Mouse (Mus musculus) adrenal gland, postnatal 36 days (tissue): ENCODE measurements around the gene Cutal. TPM values are rescaled to one million over a fixed set of nuclear protein-coding genes. Genes with fewer than 3 reads are reported as not detected.
A peak's percentile ranks its signal among the peaks of the same experiment; 100 is the strongest.
"Not testable (repeated sequence)": the region's sequence is repeated elsewhere in the genome, so short reads cannot be mapped to it uniquely, and the experiment has no call there.

Experiments used
- DNase-seq, 2 experiments: peaks; one replicate each; pipeline ENCODE4 v3.0.0; 2021; ENCODE audit warnings: mixed read lengths in 1 of 2
- long read RNA-seq, 2 experiments: library from polyadenylated mRNA; stranded (forward); transcript quantifications; one replicate each; pipeline ENCODE4 v2.0.0; 2021; ENCODE audit warnings: borderline sequencing depth in 2 of 2
- total RNA-seq, 2 experiments: library from RNA; stranded (reverse); gene quantifications; 2 replicates each; pipeline ENCODE4 v1.2.3; 2021

Gene Cutal
- under 1 TPM; 0.20 to 0.86 TPM for total RNA-seq
- long read RNA-seq, experiment 1, partial matches to known transcripts = 0 of 1 reads
- long read RNA-seq, experiment 1, other reads (novel, unspliced or antisense) = 1 of 1 reads
- long read RNA-seq, experiment 2 = 0 reads

DNA sequence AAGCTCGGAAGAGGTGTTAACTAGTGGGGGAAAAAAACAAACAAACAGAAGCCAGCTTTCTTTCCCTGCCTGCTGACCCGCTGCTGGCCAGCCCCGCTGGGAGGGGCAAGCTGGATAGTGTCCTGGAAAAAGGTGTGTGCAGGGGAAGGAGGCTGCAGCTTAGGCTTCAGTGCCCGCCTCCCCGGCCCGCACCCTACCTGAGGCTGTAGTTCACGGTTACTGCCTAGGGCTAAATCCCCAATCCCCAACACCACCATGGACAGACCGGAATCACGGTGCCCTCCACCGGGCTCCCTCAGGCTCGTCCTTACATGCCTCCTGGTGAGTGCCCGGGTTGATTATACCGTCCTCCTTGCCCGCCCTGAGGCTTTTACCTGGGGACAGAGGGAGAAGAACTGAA is at the start of gene Cutal:
TSS of gene Cutal (plus strand) at position 126 of the 400 bp plus-strand sequence.
- peak in 1 of 2 experiments; percentile 14 for DNase-seq

DNA sequence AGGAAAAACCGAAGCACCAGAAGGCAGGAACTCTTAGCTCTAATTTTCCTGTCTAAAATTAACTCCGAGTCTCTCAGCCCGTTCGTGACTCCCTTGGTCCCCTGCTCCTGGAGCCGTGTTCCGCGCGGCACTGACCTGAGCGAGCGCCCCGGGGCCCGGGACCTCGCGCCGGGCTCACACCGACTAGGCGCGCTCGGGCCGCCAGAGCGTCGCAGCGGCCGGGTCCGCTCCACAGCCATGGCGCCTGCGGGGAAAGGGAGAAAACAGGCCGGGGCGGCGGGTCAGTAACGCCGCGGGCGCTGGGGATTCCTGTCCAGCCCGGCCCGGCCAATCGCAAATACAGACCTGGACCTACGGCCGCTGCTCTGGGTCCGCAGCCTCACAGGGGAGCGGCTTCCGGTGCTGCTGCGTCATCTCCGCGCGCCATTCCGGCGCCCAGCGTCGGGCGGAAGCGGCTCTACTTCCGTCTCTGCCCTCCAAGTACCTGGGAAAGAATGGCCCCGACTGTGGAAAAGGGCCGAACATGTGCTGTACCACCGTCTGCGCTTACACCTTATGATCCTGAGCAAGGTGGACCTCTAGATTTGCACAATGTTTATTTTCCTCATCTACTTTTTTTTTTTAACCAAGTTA is 48.3 kb upstream of the Cutal start, which contains the start of gene Fbxw2:
TSS of gene Fbxw2 (minus strand) at position 485 of the 633 bp plus-strand sequence.
- DNase-seq = peak; percentile 95 to 97

DNA sequence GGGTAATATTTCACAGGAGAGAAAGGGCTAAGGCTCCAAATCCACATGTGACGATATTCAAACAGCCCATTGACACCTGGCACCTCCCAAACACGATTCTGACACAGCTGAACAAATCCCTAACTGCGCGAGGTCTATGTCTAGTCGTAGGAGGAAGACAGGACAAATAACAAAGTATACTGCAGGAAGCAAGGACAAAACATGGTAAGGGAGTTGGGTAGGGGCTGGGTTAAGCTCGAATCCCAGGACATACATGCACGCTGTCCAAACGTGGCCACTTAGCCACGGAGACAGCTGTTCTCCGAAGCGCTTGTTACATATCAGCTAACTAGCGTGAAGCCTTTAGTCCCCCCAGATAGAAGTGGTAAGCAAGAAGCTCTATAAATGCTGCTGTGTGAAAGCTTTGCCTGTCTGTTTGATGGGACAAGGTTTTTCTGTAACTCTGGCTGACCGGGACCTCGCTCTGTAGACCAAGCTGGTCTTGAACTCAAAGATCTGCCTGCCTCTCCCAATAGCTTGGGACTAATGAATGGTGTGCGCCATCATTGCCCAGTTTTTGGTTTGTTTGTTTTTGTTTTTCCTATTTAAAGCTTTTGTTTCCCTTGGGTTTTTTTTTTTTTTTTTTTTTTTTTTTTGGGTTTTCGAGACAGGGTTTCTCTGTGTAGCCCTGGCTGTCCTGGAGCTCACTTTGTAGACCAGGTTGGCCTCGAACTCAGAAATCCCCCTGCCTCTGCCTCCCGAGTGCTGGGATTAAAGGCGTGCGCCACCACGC is 47.5 kb upstream of the Cutal start:
- DNase-seq = no peak

DNA sequence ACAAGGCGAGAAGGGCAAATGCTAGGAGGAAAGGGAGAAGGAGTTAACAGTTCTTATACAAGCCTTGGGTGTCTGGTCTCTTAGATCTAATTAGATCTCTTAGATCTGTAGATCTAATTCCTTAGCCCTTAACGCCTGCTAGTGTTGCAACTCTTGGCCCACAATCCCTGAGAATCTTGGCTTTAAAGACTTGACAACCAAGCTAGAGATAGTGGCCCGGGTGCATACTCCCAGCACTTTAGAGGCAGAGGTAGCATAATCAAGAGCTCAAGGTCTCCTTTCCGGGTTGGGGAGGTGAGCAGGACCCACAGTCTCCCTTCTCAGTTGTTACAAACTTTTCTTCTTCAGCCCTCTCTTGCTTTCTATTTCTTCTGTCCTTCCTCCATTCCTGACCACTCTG is 46.6 kb upstream of the Cutal start:
- no peak for DNase-seq

DNA sequence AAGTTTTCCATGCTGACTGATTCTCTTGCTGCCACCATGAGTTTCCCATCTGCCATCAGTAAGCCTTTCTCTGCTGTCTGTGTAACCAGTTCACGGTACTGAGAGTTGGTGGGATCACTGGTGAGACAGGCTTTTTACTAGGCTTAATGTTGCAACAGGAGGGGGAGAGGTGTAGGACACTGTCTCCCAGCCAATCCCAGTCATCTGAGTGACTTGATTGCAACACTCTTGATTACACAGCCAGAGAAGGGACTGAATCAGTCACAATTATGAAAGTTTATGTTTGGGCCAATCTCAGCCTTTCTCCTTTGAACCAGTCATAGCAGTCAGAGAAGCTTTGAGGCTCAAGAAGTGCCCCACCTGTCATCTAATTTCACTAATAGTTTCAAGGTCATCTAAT is 46.2 kb upstream of the Cutal start:
- DNase-seq = peak; percentile 38 to 56

DNA sequence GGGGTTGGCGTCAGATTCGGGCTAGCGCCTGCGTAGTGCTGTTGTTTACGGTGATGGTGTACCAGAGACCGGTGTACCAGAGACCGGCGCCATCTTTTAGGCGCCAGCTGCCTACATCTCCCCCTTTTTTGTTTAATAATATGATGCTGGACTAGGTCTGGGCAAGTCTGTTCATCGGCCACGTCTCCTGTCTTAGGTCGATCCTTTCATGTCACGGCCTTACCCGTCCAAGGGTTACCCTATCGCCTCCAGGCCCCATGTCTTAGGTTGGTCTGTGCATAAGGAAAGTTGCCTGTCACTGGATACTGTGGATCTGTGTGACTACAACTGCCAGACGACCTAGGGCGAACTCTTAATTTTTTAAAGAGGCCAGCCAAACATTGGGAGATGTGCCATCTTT is 44.1 kb upstream of the Cutal start:
- DNase-seq = not testable (repeated sequence)

DNA sequence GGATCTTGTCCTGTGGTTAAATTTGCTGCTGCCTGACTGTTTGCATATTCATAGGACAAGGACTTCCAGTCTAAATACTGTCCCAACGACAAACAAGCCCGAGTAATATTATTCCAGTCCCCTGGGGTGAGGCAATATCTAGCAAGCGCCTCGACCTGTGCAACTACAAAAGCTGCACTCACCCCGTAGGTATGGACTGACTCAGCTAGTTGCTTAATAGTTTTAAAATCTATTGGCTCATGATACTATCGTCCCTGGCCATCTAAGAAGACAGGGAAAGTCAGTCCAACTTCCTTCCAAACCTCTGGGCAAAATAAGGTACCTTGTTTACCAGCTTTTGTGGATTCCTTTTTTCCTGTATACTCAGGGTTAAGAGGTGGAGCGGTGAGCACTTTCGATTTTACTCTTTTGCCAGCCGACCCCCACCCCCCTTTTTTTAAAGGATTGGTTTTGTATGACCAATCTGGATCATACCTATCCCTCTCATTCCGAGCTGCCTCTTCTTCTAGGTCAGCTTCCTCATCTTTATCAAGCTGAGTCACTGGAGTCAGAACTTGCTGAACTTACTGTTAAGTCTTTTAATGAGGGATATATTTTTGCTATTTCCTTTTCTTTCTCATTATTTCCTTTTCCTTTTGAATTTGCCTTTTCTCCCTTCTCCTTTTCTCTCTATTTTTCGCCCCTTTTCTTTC is 41.3 kb upstream of the Cutal start, which contains the start of gene Gm34653:
TSS of gene Gm34653 (plus strand) at position 242 of the 692 bp plus-strand sequence.
- DNase-seq = not testable (repeated sequence)

DNA sequence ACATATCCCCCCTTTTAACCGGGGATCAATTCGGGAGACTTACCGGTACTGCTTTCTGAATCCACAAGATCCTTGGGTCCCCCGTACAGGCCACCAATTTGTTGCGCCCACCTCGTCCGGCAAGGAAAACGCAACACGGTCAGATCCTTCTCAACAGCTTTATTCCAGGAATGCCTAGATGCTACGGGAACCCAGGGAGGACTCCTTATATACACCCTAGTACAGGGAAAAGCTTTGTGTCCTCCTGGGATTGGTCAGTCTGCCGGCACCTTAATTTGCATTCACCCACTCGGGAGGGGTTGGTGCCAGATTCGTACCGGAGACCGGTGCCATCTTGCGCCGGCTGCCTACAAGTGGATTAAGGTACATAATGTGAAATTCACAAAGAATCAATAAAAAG is 40.6 kb upstream of the Cutal start:
- DNase-seq = no peak

DNA sequence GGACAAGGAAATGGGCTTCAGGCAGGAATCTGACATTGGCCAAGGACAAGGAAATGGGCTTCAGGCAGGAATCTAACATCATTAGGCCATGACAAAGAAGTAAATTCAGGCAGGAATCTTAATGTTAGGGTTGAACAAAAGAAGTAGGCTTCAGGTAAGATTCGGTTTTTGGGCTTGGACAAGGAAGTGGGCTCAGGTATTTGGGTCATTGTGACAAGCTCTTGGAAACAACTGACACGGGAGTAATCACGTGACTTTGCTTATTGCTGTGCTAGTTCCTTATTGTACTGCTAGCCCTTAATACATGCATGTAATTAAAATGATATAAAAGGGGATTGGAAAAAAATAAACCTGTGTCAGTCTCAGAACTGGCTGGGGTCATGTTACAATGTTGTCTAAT is 38.5 kb upstream of the Cutal start:
- DNase-seq = no peak

DNA sequence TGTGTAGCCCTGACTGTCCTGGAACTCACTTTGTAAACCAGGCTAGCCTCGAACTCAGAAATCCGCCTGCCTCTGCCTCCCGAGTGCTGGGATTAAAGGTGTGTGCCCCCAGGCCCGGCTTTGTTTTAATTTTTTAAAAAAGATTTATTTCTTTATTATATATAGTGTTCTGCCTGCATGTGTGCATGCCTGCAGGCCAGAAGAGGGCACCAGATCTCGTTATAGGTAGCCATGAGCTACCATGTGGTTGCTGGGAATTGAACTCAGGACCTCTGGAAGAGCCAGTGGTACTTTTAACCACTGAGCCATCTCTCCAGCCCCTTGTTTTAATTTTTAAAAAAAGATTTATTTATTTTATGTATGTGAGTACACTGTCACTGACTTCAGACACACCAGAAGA is 34.1 kb upstream of the Cutal start:
- not testable (repeated sequence) for DNase-seq

DNA sequence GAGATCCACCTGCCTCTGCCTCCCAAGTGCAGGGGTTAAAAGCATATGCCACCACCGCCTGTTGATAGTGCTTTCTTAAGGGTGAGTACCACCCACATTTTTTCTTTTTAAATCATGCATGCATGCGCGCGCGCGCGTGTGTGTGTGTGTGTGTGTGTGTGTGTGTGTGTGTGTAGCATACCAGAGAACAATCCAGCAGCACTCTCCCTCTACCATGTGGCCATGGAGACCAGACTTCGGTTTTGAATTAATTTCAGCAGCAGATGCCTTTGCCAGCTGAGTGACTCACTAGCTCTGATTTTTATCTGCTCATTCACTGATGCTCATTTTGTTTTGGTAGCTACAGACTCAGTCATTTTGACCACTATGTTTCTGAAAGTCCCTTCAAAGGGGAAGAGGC is 32.5 kb upstream of the Cutal start:
- no peak for DNase-seq

DNA sequence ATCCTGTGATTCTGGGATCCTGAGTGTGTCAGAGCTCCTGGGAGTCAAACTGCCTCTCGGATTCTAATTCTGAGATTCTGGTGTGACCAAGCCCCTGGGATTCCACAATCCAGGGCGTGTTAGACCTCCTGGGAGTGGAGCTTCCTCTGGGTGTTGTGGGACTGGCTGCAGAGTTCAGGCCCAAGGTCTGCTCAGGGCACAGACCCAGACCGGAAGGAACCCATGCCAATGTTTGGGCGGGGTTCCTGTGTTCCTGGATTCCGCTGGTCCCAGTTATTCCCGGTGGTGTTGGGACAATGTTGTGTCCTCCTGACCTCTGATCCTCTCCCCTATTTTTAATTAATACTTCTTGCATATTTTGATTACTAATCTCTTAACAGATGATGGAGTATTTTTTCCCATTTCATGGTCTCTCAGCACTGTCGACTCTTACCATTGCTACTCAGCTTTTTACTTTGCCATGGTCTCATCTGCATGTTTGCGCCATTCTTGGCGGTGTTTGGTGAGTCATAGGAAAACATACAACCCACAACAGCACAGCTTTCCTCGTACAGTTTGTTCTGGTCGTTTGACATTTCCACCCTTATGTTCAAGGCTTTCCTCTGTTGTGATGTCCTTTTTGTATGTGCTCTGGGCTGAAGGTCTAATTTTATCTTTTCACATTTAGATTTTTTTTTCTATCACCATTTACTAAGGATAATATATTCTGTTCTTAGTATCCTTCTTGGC is 30.8 kb upstream of the Cutal start:
- peak; percentile 77 to 79 for DNase-seq

DNA sequence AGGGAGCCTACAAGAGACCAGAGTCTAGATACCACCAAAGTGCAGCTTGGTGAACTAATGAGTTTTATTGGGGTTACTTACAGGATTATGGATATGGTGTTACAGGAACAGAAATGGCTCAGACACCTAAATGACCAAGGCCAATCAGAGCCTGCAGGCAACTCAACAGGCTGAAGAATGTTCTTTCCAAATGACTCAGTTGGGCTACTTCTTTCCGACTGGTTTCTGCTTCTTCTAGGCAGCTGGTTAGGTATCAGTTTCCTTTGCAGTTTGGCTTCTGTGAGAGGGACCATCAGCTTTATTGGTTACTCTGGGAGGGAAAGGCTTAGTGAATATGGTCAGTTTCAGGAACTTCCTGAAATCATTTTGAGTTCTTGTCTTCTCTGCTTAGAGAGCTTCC is 26.5 kb upstream of the Cutal start:
- no peak for DNase-seq

DNA sequence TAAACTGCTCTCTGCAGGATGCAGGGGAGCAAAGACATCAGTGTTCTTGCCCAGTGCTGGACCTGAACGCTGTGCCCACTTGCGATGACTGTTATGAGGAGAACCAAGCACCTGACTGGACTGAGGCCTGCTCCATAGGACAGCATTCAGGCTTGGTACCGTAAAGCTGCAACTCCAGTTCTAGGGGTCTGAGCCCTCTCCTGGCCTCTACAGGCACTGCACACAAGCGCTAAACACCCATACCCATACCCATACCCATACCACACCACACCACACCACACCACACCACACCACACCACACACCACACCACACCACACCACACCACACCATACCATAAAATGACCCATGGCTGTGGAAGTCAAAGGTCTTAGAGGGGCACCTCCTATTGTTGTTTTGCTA is 18.9 kb upstream of the Cutal start:
- no peak for DNase-seq

DNA sequence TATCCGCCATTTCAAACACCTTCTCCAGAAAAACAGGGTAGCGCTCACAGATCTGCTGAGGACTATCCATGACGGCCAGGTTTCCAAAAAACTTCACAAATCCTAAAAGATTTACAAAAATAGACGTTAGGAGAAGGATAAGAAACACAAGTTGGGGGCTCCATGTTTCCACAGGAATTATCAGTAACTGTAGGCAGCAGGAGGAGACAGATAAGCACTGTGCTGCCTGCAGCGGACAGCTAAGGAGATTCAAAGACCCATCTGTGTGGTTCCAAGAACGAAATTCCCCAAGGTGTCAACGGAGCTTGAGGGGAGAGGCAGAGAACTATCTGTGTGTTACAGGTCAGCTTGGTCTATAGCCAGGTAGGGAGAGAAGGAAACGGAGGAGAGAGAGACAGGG is 16.5 kb upstream of the Cutal start:
- DNase-seq = no peak

DNA sequence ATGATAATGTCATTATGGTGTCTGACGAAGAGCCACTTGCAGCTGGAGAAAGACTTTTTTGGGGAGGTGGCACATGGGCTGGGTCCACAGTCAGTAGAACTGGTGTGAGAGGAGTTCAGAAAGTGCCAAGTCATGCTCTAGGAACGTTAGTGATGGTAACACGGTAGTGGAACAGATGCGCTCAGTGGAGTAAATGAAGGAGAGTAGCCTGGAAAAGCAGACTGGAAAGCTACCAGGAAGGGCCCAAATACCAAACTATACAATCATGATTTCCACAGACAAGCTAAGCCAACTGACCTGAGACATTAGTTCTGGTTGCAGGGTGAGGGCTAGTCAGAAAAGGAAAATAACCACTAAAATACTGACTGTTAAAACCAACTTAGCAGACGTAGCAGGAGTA is 4.5 kb upstream of the Cutal start:
- DNase-seq = no peak

DNA sequence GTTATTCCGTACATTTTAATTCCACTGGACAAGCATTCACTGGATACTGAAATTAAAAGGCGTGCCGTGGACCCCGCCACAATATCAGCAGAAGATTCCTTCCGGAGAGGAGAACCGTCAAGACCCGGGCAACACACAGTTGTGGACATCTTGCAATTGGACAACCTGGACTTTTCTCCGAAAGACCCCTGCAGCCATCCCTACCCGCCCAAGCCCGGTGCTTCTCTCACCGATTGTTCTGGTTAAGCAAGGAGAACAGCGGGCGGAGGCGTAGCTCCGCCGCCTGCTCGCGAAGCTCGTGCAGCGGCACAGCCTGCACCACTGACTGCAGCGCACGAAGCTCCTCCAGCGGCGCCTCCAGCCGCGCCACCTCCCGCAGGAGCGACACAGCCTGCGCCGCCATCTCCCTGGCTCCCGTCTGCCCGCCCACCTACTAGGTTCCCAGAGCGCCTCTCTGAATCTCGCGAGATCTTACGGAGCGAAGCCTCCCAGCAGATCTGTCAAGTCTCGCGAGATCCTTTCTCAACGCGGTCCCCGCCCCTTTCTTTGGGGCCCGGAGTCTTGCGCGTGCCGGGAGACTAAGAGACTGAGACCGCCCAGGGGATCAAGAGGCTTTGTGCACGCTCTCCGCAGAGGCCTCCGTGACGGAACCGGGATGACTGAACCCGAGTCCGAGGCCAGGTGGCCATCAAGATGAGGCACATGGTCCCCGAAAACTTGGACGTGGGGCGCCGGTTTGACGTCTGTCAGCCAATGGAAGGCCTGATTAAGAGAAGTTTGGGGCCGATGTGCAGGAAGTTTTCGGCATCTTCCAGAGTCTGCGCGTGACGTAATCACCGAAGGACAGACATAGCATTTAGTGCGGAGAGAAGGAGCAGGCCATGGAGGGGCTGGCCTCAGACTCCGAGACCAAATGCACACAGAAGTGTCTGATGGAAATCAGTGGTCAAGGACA is 3.4 kb upstream of the Cutal start:
- peak; percentile 94 to 95 for DNase-seq

DNA sequence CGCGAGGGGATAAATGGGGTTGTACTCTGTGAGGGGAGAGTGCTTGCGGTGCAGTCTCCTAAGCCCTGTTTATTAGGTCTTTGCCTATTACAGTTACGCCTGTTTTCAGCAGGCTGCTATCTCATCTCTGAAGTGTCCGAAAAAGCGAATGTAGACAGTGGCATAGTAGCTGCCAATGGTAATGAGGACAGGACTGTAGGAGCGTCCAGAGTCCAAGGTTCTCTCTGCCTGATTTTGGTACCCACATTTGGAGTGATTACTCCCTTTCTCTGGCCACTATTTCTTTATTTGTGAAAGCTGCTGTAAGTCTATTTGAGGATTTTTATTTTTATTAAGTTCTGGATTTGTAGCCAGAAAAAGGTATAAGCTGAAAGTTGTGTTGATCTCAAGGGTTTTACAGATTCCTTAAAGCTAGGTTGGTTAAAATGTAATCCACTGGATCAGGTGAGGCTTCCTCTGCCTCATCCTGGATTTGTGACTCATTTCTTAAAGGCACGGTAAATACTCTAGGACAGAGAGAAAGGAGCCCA is 685 bp downstream of the Cutal start, which contains the start of gene Psmd5:
TSS of gene Psmd5 (minus strand) at position 153 of the 530 bp plus-strand sequence.
- no peak for DNase-seq

DNA sequence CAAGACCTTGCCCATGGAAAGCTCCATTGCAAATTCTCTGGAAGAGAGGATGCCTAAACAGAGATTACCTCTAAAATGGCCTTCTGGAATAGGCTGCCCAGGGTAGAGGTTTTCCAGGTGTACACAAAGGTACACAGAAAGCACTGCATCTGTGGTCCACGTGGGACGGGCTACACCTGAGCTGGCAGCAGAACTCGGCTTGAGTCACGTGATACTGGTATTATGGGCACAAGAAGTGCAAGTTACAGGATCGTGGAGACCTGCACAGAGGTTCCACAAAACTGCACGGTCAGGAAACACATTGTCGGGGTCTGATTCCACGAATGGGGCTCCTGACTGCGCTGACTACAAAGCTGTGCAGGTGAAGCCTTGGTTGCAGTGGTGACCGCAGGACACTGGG is 5.9 kb downstream of the Cutal start:
- no peak for DNase-seq

DNA sequence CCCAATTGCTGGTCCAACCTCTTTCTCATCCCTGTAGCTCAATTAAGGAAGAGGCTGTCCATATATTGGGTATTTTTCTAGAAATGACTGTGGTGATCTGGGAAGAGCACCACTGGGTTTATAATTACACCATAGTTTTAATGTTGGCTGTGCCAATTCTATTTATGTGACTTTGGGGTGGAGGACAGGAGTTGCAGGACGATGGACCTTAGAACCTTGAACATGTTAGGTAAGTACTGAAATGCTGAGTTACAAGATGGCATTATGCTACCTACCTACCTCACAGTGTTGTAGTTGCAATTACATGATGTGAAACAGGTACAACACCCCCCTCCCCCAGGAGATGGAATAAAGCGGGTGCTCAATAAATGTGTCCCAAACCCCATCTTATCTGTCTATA is 8.6 kb downstream of the Cutal start:
- DNase-seq = no peak

DNA sequence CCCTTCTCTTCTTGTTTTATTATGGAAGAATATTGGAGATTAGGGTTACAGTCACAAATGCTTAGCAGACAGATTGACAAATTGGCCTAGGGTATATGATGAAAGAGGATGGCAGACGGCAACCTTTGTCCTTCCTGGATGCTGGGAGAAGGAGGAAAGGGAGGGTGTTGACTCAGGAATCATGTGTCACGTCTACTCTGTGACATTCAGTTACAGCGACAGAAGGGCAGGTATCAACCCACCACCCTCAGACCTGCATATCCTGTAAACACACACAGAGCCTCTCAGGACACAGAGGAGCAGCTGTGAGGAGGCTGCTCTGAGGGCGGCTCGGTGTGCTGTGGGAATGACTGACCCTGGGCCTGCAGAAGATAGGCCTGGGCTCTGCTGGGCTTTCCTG is 9.0 kb downstream of the Cutal start:
- no peak for DNase-seq
